Mouse (Mus musculus): ENCODE measurements at regions not wholly inside any gene's neighbourhood (a gene's known extent, or its start where the extent isn't known, plus 50 kb on each side); places are given as distances from the start of the nearest gene placed in this dataset.

DNA sequence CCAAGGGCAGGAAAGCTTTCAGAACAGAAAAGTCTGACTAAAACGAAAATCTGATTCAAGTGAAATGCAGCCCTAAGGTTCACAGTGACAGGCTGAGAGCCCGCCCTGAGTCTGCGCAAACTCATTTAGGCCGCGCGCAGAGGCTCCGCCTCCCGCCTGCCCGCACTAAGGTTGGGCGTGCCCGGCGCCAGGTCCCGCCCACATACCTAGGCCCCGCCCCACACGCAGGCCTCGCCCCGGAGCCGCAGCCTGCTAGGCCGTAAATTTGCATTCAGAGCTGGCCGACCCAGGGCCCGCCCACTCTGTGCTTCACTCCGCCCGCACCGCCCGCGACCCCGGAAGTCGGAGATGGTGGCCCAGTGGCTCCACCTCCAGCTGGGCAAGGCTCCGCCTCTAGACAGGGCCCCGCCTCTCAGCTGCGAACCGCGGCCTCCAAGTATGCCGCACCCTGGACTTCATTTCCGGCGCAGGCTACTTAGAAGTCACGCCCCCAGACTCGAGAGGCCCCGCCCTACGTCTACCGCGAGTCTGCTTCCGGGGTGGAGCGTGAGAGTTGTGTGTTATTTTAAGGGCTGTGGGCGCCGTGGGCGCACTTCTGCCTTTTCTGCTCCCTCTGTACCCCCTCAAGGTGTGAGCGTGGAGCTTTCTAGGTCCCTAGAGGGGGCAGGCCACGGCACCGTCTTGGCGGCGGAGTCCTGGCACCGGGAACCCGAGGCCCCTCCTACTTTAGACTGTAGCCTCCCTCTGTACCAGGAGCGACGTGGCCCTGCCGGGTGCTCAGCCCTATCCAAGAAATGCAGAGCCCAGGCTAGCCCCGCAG lies 52.3 kb upstream of the Wnt7b start:
- DNase-seq: peak; percentile 100

- DNase-seq: no peak
These were observed 53.2 kb upstream of the Wnt7b start for GRCm38 (mm10) chr15:85635425-85635824.

DNA sequence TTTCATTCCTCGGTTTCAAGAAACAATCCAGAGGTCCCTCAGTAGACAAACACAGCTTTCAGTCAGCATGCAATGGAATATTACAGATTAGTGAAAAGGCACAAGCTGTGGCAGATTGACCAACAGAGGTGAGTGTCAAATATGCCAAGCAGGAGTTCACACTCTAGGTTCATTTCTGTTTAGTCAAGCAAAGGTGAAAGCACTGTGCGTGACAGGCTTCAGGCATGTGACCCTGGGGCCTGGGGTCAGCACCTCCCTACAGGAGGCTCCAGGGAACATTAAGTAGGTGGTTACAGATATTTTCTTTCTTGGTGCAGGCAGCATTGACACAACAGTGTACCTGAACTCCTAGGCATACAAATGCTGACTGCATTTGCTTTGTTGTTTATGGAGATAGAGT lies 57.3 kb upstream of the Wnt7b start:
- DNase-seq: no peak

- DNase-seq: no peak
These were observed 59.1 kb upstream of the Wnt7b start for GRCm38 (mm10) chr15:85641120-85642080.

DNA sequence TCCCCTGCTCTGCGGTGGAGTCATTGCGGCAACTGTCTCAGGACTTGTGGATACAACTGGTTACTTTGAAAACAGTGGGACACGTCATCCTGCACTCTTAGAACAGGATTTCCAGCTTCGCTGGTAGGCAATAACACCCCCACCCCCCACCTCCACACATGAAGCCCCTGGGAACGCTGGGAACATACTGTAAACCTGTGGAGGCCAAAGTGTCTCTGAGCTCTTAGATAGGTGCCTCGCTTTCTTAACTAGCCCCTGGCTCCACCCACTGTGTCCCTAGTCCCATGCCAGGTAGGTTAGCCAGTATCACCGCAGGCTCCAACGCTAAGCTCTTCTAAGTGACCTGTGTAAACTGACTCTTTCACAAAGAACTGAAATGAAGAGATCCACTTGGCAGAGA lies 63.1 kb upstream of the Wnt7b start:
- DNase-seq: peak; percentile 24

GRCm38 (mm10) chr15:85645971-85646638 lies 63.8 kb upstream of the Wnt7b start:
- DNase-seq: peak; percentile 79

DNA sequence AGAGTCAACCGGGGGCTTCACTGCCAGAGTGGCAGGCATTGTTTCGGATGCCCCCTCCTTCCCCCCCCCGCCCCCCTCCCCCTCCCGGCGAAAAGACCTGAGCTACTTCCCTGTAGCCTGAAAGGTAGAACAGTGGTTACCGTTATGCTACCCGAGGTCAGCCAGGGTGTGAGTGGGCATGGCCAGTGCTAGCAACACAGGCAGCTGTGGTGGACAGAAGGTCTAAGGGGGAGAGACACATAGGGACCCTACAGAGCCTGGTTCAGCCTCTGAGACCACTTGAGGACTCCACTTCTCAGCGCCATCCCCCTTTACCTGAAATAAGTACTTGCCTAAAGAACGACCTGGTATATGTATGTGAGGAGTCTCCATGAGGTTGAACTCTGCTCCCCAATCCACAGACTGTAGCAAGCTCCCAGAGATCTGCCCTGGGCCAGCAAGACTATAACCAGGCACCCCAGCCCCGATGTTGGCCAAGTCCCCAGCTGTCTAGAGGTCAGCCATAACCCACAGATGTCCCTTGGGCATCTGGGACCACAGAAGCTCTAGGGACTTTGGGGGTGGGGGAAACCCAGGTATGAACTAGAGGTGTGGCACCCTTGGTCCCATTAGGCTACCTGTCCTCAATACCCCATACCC lies 64.5 kb upstream of the Wnt7b start:
- no peak for DNase-seq

GRCm38 (mm10) chr15:85647593-85647992 lies 65.3 kb upstream of the Wnt7b start:
- no peak for DNase-seq

GRCm38 (mm10) chr15:85650241-85650640 lies 68.0 kb upstream of the Wnt7b start:
- no peak for DNase-seq

DNA sequence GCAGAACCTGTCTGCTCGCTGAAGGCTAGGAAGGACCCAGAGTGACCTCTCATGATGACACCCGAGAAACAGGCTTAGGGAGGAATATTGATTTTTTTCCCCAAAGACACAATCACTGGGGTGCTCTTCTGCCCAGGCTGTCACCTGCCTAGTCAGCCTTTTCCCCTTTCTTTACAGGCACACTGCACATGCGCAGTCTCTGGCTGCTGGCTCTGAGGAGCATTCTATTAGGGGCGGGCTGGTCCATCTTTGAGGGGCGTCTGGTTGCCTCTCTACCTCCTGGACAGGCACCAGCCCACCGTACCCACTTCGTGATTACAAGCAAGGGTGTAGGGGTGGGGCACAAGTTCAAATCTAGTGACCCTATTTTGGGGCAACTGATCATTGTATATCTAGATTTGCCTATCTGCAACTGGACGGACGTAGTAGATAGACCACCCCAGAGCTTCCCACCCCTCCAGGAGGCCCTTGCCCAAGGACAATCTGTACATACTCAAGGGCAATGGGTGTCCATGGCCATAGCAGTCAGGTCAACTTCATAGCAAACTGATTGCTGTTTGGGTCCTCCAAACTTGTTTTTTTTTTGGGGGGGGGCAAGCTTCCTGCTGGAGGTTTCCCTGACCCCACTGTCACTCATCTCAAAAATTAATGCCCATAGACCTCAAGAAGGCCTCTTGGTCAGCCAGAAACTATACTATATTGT lies 69.6 kb upstream of the Wnt7b start:
- DNase-seq: no peak

DNA sequence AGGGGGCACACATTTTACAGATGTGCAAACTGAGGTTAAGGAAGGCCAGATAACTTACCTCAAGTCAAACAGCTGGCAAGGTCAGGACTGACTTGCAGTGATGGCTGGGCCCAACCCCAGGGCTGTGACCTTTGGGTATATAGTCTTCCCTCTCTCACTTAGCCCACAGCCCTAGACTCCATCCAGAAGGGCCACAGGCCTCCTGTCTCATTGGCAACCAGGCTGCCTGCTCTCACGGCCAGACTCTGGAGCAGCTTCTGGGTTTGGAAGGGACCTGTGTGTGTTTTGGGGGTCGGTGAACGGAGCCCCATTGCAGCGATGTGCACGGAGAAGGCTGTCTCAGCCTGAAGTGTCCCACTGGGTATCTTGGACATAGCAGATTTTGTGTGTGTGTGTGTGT lies 70.2 kb upstream of the Wnt7b start:
- no peak for DNase-seq

GRCm38 (mm10) chr15:85652871-85653337 lies 70.6 kb upstream of the Wnt7b start:
- no peak for DNase-seq

DNA sequence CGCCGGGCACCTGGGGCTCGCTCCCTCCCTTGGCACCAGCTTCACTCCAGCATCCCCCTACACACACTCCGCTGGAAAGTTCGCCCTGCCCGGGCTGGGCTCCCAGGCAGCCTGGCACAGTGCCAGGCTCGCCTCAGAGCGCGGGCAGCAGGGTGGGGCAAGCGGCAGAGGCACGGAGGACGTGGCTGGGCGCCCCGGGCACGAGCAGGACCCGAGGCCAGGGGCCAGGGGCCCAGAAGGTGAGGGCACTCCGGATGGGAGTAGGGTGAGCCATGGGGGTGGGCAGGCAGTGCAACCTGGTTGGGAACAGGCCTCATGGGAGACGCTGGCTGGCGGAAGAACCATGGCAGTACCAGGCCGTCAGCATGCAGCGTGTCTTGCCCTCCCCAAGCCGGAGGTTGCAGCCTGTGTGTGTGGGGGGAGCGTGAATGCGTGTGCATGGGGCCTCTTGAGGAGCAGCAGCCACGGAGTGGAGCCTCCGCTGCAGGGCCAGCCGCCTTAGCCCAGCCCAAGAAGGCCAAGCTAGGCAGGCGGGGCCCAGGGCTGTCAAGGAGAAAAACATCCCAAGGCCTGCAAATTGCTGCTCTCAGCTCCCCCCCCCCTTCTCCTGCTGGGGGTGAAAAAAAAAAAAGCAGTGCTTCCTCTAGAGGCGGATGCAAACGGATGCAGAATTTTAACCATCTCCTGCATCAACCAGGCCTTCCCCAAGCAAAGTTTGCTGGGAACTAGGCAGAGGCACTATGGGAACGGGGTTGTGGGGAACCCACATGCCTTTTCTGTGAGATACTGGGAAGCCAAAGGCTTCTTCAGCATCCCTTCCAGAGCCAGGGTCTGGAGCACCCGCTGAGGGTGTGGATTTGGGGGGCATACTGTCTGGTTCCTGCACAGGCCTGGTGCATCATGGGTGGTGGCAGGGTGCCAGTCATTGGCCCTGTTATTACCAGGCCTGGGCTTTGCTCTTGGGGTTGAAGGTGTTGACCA lies 71.4 kb upstream of the Wnt7b start:
- peak; percentile 73 for DNase-seq

- no peak for DNase-seq
These were observed 72.5 kb upstream of the Wnt7b start for GRCm38 (mm10) chr15:85654791-85655190.

DNA sequence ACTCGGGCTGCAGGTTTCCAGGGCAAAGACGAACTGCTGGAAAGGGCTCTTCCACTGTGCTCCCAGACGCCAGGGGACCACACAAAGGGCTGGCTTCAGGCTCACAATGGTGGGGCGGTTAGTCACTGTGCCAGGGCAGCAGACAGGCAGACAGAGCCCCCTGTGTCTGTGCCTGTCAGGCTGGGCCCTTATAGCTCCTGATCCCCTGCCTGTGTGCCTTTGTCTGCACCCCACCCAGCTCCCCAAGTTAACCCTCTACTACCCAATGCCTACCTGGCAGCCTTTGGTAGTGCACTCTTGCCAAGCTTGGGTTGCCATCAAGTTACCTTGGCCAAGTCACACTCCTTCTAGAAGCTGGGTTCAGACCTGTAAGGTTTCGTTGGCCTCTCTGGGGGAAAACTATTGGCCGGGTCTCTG lies 73.5 kb upstream of the Wnt7b start:
- no peak for DNase-seq

DNA sequence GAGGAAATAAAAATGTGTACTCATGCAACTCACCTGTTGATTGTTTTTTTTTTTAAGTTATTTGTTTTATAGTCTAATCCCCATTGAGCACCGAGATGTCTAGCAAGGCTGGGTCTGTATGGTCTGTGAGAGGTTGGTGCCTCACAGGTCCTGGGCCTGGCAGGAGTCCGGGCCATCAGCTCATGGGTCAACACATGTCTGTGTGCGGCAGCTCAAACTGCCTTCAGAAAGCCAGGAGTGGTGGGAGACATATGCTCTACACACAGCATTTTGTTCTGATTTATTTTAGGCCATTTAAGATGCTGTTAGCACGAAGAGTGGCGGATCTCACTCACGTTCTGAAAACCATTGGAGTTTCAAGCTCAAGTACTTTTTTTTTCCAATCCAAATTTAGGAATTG lies 74.6 kb upstream of the Wnt7b start:
- no peak for DNase-seq

- no peak for DNase-seq
These were observed 75.2 kb upstream of the Wnt7b start for GRCm38 (mm10) chr15:85657441-85657989.

DNA sequence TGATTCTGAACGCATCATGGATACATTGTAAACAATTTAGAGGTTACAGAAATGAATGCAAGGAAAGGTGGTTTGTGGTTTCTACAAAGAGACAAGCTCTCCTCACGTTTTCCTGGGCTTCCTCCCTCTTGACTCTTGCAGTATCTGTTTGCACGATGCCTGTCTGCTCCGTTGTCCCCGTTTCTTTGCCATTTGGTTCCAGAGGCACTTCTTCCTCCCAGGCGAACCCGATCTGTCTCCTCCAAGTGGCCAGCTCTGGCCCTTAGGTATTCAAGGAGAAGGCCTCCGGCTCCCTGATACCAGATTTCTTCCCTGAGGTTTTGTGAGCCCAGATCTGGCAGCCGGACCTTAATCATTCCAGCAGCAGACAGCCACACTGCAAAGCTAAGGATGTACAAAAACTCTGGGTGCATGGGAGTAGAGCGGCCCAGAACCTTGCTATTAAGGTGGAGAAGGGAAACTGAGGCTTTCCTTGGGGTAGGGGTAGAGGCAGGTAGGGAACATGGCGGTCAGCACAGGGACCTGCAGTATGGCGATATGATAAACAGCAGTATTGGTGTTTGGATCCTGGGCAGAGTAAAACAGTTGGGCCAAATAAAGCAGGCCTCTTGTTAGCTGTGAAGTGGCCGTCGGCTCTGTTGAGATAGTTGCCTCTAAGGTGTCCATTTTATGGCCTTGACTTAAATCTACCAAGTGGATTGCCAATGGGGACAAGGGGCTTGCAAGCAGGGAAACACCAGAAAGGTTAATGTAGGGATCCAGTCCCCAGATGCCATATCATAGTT lies 76.0 kb upstream of the Wnt7b start:
- DNase-seq: no peak
